Mouse (Mus musculus) urinary bladder, postnatal 10 days (tissue): ENCODE results near the gene Robo3.

Experiments
- DNase-seq: peaks from one replicate; pipeline ENCODE4 v3.0.0; 2022; ENCODE audit warnings: low spot score

Robo3 gene

DNA sequence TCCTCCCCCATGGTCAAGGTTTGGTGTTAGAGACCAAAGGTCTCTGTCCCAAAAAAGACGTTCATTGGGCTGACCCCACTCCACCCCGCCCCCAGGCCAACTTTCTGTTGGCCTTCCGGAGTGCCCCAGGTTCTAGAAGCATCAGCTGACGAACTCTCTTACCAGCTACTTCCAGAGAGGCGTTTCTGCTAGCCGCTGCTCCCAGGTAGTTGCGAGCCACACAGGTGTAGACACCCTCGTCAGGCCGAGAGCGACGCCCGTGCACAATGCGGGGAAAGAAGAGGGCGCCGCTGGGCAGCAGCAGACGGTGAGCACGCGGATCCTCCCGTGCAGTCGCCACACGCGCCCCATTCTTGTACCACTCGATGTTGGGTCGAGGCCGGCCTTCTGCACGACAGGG, 3.7 kb downstream of the Robo3 start:
- DNase-seq: no peak

DNA sequence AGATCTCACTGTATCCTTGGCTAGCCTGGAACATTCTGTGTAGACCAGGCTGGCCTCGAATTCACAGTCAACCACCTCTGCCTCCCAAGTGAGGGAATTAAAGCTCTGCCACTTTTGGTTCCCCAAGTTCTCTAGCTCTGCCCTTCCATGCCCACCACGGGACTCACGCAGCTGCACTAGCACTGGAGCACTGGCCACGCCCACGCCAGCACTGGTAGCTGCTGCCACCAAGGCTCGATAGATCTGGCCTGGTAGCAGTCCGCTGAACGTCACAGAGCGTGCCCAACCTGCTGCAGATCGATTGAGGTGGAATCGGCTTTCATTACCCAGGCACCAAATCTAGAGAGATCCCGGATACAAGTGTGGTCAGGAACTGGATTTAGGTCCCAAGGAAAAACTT, 11.8 kb downstream of the Robo3 start:
- no peak for DNase-seq

DNA sequence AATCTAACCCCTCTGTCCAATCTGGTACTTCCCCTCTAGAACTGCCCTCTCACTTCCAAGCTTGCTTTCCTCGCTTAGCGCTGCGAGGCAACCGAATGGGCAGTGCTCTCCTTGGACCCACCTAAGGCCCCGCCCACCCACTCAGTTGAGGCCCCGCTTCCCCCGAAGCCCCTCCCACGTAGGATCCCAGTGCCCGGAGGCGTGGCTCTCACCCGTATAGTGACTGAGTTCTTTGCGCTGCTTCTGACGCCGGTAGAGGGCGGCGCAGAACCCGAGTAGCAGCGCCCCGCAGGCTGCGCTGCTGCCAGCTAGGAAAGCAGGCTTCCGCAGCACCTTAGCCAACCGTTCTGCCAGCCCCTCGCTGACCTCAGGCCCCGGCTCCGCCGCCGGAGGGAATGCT, 12.4 kb downstream of the Robo3 start:
- DNase-seq: no peak

DNA sequence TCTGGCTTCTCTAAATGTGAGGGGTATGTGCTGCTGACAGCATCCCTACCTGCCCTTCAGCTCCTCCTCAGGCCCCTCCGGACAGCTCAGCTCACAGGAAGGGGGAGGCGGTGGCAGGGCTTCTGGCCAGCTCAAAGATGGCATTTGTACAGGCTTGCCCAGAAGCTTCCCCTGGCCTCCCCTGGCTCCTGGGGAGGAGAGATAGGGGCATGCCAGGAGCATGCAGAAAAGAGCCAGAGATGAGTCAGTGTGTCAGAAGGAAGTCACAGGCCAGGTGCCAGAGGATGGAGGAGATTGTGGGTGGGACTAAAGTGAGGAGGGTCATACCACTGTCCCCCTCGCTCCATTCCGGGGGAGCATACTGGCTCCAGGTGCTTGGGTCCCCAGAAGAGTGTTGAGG, 14.3 kb downstream of the Robo3 start:
- no peak for DNase-seq

DNA sequence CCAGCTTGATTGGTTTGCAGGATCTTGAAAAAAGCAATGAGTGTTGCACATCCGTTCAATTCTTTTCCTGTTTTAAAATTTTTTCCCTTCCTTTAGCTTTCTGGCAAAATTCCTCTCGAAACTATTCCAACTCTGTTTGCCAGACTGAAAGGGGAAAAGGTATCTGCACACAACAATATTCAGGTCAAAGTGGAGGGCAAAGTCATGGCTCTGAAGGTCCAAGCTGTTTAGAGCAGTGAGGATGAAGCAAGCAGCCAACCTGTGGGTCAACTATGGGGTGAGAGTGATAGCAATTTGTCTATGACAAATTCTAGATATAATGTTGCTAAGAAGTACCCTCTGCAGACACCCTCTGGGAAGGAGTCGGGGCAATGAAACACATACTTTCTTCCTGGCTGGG, 18.4 kb downstream of the Robo3 start:
- DNase-seq: no peak

DNA sequence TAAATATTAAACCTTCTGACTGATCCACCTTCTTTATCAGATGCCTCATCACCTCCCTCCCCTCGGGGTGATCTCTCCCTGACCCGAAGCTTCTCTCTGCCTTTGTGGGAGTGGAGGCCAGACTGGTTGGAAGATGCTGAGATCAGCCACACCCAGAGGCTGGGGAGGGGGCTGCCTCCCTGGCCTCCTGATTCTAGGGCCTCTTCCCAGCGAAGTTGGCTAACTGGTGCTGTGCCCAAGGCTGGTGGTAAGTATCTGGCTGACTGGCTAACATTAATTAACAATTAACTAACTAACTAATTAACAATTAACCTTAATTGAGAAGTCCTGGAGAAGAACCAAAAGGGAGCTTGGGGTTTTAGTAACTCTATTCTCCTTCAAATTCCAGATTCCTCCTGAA, 20.1 kb downstream of the Robo3 start:
- no peak for DNase-seq

DNA sequence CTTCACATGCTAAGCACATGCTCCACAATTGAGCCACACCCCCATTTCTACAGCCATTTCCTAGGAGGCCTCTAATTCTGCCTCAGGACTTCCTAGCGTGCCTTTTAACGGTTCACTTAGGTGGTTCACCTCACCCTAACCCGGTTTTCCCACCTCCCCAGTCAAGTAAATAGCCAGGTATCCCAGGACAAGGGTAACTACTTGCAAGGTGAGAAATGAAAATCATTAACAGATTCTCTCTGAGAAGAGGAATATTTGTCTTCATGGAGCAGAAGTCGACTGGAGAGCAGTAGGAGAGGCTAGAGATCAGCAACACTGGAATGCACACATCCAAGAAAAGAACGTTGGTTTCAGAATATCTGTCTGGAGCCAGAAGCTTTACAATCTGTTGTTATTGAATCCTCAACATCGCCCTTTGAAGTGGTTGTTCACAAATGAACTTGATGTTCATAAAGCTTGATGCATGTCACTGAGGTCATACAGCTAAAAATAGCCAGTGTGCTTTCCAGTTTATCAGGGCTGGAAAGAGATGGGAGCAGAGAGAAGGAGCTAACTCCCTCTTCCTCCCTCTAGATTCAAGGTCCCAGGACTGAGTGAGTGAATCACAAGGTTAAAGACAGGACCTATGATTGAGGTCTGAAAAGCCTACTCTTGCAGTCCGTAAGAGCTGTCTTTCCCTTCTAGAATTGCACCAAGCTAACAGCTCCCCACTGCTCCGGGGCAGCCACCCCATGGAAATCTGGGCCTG, 23.2 kb downstream of the Robo3 start:
- DNase-seq: no peak

DNA sequence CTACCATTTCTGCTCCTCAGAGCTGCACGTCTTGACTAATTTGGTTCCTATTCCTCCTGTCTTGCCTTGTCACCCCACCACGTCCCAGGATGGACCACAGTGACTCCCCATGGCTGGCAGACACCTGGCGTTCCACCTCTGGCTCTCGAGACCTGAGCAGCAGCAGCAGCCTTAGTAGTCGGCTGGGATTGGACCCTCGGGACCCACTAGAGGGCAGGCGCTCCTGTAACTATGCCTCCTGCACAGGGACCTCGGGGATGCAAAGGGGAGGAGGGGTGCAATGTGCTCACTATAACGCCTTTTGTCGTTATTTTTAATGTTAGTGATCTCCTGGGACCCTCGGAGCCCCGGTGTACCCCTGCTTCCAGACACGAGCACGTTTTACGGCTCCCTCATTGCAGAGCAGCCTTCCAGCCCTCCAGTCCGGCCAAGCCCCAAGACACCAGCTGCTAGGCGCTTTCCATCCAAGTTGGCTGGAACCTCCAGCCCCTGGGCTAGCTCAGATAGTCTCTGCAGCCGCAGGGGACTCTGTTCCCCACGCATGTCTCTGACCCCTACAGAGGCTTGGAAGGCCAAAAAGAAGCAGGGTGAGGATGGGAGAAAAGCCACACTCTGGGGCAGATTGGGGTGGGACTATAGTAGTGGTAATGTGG, 25.1 kb downstream of the Robo3 start:
- no peak for DNase-seq

DNA sequence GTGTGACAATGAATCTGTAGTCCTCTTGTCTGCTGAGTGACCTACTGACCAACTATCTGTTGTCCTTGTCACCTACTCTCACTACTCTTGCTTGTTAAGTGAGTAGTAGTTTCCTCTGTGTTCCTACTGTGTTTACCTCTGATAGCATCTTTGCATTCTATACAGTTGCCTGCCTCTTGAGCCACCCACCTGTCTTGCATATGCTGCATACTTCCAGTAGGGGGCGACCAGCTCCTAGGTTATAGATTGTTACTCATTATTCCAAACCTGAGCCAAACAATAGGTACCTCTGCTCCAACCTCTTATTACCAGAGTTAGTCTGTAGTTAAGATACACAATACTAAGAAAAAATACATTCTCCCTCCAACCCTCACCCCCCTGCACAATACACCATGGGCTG, 26.7 kb downstream of the Robo3 start:
- DNase-seq: no peak

DNA sequence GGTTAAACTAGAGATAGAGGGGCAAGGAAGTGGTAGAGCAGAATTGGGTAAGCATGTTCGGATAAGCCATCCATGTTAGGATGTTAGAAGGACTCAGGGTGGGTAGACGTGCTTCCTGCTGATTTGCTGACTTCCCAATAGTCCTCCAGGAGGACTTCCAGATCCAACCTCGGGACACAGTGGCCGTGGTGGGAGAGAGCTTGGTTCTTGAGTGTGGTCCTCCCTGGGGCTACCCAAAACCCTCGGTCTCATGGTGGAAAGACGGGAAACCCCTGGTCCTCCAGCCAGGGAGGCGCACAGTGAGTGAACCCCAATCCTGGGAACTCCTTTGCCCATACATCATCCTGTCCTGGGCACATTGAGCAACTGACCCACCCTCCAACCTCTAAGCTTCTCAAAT, 30.0 kb downstream of the Robo3 start:
- no peak for DNase-seq

DNA sequence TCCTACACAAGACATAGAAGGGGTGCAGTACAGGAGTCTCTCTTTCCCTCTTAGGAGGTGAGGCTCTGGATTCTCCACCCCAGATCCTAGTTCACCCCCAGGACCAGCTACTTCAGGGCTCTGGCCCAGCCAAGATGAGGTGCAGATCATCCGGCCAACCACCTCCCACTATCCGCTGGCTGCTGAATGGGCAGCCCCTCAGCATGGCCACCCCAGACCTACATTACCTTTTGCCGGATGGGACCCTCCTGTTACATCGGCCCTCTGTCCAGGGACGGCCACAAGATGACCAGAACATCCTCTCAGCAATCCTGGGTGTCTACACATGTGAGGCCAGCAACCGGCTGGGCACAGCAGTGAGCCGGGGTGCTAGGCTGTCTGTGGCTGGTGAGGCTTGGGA, 30.5 kb downstream of the Robo3 start:
- DNase-seq: no peak

DNA sequence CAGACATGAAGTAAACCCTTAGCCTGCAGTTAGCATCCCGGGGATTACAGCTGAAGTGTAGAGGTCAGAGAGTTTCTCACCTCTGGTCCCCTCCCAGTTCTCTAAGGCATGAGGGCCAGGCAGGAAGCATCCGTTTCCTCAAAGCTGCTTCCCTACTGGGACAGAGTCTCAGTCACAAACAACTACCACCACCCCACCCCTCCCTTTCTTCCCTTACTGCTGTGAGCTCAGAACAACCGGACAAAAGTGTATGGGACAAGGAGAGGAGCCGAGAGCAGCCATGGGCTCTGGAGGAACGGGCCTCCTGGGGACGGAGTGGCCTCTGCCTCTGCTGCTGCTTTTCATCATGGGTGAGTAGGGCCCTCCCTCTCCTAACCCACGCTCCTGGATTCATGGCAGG, 31.2 kb downstream of the Robo3 start, which contains the start of gene Robo4:
Robo4 (plus strand) TSS at position 96 of the 400 bp plus-strand sequence.
- no peak for DNase-seq

DNA sequence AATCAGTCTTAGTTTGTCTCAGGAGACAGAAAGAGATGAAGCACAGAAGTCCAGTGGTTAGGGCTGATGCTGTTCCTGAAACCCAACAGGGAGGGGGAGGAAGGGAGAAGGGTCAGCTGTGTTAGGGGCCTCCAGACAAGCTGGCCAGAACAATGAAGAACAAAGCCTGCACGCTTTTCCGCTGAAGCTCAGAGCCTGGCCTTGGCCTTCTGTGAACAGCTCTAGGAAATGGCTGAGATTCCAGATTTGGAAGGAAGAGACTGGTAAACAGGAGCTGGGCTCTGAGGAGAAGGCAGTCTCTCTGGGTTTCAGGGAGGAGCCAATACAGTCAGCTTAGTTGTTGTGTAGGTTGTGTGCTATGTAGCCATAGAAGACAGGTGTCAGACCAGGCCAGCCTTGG, 32.5 kb downstream of the Robo3 start:
- no peak for DNase-seq

DNA sequence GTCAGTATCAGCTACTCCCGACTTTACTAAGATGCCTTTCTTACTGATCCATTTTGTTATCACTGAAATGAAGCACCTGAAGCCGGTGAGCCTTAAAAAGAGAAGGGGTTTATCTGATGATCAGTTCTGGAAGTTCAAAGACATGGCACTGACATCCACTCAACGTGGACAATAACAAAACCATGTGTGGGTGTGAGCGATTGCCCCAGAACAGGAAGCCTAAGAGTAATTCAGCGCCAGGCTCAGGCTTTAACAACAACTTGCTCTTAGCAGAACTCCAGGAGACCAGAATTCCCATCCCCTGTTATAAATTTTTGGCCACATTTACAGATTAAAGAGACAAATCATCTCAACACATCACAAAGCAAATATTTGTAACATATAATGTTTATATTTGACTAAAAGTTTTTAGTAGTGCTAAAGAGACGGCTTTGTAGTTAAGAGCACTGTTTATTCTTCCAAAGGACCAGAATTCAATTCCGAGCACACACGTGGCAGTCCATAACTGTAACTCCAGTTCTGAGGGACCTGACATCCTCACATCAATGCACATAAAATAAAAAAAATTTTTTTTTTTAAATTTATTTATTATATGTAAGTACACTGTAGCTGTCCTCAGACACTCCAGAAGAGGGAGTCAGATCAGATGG, 39.4 kb downstream of the Robo3 start:
- DNase-seq: no peak

DNA sequence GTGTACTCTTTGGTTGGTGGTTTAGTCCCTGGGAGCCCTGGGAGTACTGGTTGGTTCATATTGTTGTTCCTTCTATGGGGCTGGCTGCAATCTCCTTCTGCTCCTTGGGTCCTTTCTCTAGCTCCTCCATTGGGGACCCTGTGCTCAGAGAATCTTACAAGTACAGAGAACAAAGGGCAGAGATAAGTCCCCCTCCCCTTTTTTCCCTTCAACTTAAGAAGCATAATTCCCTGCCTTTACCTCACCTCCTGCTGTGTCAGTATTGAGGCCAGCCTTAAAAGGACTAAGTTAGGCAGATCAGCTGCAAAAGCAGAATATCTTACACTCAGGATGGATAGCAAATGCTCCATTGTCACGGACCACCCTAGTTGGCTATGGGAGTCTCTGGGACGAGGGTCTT, 41.0 kb downstream of the Robo3 start:
- DNase-seq: no peak

DNA sequence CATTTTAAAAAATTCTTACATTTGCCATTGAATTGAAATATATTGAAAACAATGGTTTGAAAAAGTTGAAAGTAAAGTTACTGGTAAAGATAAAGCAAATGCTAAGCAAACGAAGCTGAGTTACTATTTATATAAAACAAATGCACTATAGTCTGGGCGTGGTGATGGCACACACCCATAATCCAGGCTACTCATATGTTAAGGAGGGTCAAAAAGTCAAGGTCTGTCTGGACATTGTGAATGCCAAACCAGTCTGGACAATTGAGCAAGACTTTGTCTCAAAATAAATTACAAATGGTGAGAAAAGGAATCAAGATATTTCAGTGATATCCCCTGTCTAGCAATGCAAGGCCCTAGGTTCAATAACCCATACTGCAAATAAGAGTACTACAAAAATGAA, 42.2 kb downstream of the Robo3 start:
- DNase-seq: no peak

DNA sequence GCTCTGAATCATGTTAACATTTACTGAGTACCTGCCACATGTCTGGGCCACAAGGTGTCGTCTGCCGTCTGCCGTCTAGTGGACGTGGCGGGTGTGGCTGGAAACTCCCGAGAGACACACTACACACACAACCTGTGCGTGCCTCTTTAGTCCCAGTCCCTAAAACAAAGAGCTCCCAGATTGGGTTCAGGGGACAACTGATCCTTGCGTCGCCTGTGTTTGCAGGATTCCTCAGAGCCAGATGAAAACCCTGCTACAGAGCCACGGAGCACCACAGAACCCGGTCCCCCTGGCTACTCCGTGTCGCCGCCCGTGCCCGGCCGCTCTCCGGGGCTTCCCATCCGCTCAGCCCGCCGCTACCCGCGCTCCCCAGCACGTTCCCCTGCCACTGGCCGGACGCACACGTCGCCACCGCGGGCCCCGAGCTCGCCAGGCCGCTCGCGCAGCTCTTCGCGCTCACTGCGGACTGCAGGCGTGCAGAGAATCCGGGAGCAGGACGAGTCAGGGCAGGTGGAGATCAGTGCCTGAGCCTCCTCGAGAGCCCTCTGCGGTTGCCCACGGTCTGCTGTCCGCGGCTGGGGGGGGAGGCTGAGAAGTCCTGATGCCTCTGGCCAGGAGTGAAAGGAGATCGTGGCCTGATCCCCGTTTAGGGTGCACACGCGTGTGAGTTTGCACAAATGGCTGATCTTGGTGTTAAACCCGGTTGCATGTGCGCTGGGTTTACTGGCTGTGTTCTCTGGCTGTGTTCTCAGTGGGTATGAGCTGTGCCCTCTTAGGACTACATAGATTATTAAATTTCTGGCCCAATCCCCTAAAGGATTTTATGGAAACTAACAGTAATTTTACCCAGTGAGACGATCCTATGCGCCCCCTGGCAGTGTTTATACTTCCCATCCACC, 48.5 kb downstream of the Robo3 start:
- DNase-seq: no peak

DNA sequence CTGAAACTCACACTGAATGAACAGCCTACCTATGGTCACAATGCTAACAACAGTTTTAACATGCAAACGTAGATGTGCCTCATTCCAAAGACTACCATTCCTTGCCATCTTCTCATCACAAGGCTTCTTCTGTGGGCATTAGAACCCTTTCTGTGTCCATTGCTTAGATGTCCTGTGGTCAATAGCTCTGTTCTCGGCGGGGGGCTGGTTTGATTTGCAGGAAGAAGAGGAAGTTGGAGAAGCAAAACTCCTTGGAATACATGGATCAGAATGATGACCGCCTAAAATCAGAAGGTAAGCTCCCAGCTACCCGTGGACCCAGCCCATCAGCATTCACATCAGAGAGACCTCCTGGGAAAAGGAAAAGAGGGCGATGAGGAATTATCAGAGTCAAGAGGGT, 49.9 kb downstream of the Robo3 start:
- DNase-seq: no peak

DNA sequence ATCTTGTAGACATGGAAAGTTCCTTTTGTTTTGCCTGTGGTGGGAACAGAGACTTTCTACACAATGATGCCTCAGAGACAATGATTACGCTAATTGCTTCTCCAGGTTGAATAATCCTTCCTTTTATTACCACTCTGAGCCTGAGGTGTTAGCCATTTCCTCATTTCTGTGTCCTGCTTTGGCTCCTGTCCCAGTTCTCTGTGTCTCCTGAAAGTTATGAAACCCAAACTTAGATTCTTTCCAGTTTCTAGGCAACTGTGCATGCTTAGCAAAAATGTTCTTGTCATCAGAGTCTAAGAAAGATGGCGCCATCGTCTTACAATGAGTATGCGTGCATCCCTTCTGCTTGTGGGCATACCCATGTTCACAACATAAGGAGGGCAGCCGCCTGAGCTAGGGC, 57.3 kb downstream of the Robo3 start:
- no peak for DNase-seq

DNA sequence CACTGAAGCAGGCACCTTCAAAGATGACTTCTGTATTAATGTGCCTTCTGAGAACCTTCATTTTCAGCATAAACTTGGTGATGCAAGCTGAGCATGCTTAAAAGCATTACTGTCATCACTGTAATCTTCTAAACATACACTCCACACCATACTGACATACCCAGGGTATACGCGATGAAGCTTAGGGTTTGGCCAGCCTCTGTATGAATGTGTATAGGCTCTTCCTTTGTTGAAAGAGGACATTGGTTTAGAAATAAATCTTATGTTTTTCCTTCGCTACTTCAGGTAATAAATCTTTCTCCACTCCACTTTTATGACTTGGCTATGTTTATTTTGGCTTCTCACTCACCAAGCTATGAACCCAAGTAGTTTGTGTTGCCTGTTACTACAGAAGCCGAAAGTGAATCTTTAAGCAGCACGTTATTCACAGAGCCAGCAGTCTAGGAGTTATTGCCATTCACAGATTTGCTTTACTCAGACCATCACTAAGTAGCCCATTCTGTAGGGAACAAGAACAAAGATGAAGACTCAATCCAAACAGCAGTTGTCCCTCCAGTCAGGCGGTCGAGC, 61.7 kb downstream of the Robo3 start:
- no peak for DNase-seq

DNA sequence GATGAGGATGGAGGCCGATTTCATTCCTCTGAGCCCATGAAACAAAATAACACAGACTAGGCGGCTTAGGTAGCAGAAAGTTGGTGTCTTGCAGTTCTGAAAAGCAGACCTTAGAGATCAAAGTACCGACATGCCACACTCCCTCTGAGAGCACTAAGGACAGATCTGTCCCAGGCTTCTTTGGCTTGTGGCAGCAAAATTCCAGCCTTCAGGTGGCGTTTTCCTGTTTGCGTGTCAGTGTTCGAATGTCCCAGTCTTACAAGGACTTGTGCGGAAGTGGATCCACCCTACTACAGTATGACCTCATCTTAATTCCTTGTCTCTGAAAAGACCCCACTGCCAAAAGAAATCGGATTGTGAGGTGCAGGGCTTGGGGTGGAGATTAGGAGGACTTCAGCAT, 64.2 kb downstream of the Robo3 start:
- no peak for DNase-seq
